11 mouse cellular contexts compared by ENCODE assay signal in genomic region chr6:33910671-33911070, GRCm38 (mm10).
"Had no signal": no experiment of that assay in that cellular context is flagged by ENCODE, and none has a peak within 500 bp of the region (broad histone marks: within the 10 kb centered on the region; RNA-seq: fewer than 3 reads in every experiment).

No protein-coding gene starts in this region.

- ATAC-seq: midbrain, embryonic 13.5 days; midbrain, embryonic 15.5 days had no signal

- DNase-seq: lung, adult 18-20 months; lung, embryonic 14.5 days; lung, postnatal 10 days; lung, postnatal 4 days; right cerebral cortex, postnatal 14 days; spleen, adult 18-20 months; thymus, adult 18-20 months; thymus, postnatal 14 days; thymus, postnatal 36 days had no signal
